Mouse (Mus musculus): ENCODE measurements at regions not wholly inside any gene's neighbourhood (a gene's known extent, or its start where the extent isn't known, plus 50 kb on each side); places are given as distances from the start of the nearest gene placed in this dataset.
A peak's percentile ranks its signal among the peaks of the same experiment; 100 is the strongest.
"Not testable (repeated sequence)": the region's sequence is repeated elsewhere in the genome, so short reads cannot be mapped to it uniquely, and the experiment has no call there.

DNA sequence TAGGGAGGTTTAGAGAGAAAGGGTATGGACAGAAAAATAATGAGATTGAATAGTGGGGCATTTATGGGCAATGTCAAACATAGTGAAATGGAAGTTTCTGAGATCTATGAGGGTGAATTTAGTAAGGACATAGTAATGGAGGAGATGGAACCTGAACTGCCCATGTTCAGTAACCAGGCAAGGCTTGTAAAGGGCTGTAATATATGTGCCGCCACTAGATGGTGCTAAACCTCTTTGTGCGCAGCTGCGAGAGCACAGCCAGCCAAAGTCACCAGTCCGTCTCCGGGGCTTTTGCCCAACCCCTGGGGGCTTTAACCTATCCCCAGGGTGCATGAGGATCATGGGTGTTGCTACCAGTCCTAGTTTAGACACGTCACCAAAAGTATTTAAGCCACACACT, 77.7 kb upstream of the Vmn2r25 start:
- not testable (repeated sequence) for H3K4me2 ChIP-seq; H3K4me3 ChIP-seq; H3K9me3 ChIP-seq; H3K27me3 ChIP-seq; H3K36me3 ChIP-seq; H3K9ac ChIP-seq; H3K27ac ChIP-seq; H3K4me1 ChIP-seq (replicated peaks)
- WGBS = 2% methylated on average over 4 of the region's 6 CpGs
- 0 out of 2 replicates have a peak, but pooled peaks have one; percentile 52 for ATAC-seq (ENCODE audit: low FRiP score)

- Histone ChIP-seq H3K4me2 (no peak overlapping the region), H3K9me3 (no peaks in the 10 kb centered on the region), H3K9ac (no peak overlapping the region), H3K4me1 (replicated peaks) (no peaks in the 10 kb centered on the region), H3K36me3 (no peaks in the 10 kb centered on the region), H3K27ac (no peak overlapping the region), H3K27me3 (no peaks in the 10 kb centered on the region), H3K4me3 (no peak overlapping the region)
- 86% methylated on average over 2 of the region's 2 CpGs for WGBS
- ATAC-seq (ENCODE audit: low FRiP score) = no peak
Observed at GRCm38 (mm10) chr6:123937930-123938329, 84.7 kb upstream of the Vmn2r25 start.

- H3K4me1 ChIP-seq (replicated peaks) = no peaks in the 10 kb centered on the region
- no peaks in the 10 kb centered on the region for H3K36me3 ChIP-seq
- H3K27me3 ChIP-seq = no peaks in the 10 kb centered on the region
- H3K27ac ChIP-seq = no peak overlapping the region
- no peak for ATAC-seq (ENCODE audit: low FRiP score)
- H3K9me3 ChIP-seq = no peaks in the 10 kb centered on the region
- no peak overlapping the region for H3K4me2 ChIP-seq
- H3K9ac ChIP-seq = no peak overlapping the region
- H3K4me3 ChIP-seq = no peak overlapping the region
- 91% methylated on average over 2 of the region's 2 CpGs for WGBS
Observed at GRCm38 (mm10) chr6:123961321-123961720, 63.0 kb upstream of the Vmn2r26 start.

- Histone ChIP-seq H3K4me1 (replicated peaks) (no peaks in the 10 kb centered on the region), H3K36me3 (no peaks in the 10 kb centered on the region), H3K27me3 (no peaks in the 10 kb centered on the region), H3K4me2 (no peak overlapping the region), H3K9me3 (no peaks in the 10 kb centered on the region), H3K4me3 (no peak overlapping the region), H3K27ac (no peak overlapping the region), H3K9ac (no peak overlapping the region)
- no peak for ATAC-seq (ENCODE audit: low FRiP score)
Observed at GRCm38 (mm10) chr6:123971180-123971579, 53.2 kb upstream of the Vmn2r26 start.
